Mouse (Mus musculus) heart, adult 2 months (tissue): ENCODE data around the gene Map4k5.

ENCODE experiments used
- CTCF ChIP-seq: fragments of 200-600 bp; IDR thresholded peaks from 2 replicates; pipeline ENCODE4 v1.8.1; 2022; ENCODE audit warnings: antibody characterized with exemption, mild to moderate bottlenecking, moderate library complexity
- POLR2A ChIP-seq: fragments of 200-500 bp; IDR thresholded peaks from 2 replicates; pipeline ENCODE4 v1.6.1; 2011; ENCODE audit warnings: mild to moderate bottlenecking, low read depth, low read length, control low read depth; ENCODE audit not compliant: insufficient read depth

DNA sequence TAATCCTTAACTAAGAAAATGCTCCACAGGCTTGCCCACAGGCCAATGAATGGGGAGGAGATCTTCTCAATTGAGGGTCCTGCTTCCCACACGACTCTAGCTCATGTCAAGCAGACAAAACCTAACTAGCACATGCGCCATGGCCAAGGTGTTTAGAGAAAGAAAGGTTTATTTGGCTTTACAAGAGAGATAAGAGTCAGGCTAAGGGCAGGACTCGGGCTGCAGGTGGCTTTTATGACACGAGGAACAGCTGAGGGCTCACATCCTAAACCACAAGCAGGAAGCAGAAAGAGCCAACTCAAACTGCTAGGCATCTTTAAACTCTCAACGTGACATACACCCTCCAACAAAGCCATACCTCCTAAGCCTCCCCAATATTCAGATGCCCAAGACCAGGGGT lies 25.7 kb downstream of the Map4k5 start:
- no peak for TF ChIP-seq CTCF
- TF ChIP-seq POLR2A, result no peak
